8 mouse cellular contexts compared by ENCODE assay signal in the genomic region with DNA sequence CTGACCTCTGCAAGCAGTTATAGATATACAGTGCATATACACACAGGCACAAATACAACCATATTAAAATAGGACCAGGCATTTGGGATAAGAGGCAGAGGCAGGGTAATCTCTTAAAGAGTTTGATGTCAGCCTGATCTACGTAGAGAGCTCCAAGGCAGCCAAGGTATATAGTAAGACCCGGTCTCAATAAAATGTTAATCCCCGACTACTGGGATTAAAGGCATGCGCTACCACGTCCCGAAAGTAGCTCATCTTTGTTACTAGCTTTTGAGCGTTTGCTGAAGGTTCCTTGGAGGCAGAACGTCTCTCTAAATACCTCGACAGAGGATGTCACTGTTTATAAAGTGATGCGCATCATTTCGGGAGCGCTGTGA. TPM values are rescaled to one million over a fixed set of nuclear protein-coding genes. Genes with fewer than 3 reads are reported as not detected.
A peak's percentile ranks its signal among the peaks of the same experiment; 100 is the strongest.
DNase-seq lines count a peak whose midpoint lies in the region; ATAC-seq and TF ChIP-seq lines count a peak whose summit lies in the region.

Gene Ppig (plus strand): TSS at position 273 of the 377 bp plus-strand sequence.

- ATAC-seq in granulocyte monocyte progenitor cell, adult 5-6 weeks (replicated peaks; ENCODE audit: poor library complexity, severe bottlenecking): no peak
- ATAC-seq in midbrain, embryonic 15.5 days (replicated peaks): peak; percentile 59

- H3K9me3 ChIP-seq in midbrain, embryonic 15.5 days: no peaks in the 10 kb centered on the region

- DNase-seq in lung, adult 2 months: no peak
- no peak for DNase-seq in lung, postnatal 36 days
- DNase-seq in brain, embryonic 14.5 days (ENCODE audit: low read depth): no peak
- no peak for DNase-seq in layer of hippocampus, postnatal 25 days (ENCODE audit: extremely low spot score in 1 of 2, low spot score in 1 of 2)
- no peak for DNase-seq in ovary, postnatal 36 days (ENCODE audit: low spot score)
- DNase-seq in thymus, adult 18-20 months: no peak

- H3K27me3 ChIP-seq in midbrain, embryonic 15.5 days (replicated peaks): peaks cover 8% of the 10 kb centered on the region

- peak within 1 kb of the TSS; percentile 74 for H3K4me2 ChIP-seq in midbrain, embryonic 15.5 days

- H3K27ac ChIP-seq in midbrain, embryonic 15.5 days: peak within 1 kb of the TSS; percentile 88

- WGBS in lung, adult 2 months: 4% methylated on average over 12 of the region's 12 CpGs
- WGBS in midbrain, embryonic 15.5 days: 4% methylated on average over 12 of the region's 12 CpGs

- H3K36me3 ChIP-seq in midbrain, embryonic 15.5 days (replicated peaks): no peaks in the 10 kb centered on the region

- peaks cover 5% of the 10 kb centered on the region for H3K4me1 ChIP-seq in lung, adult 2 months (ENCODE audit: control insufficient read depth, insufficient read depth, low read length)
- H3K4me1 ChIP-seq in midbrain, embryonic 15.5 days: peaks cover 16% of the 10 kb centered on the region

- no peak for TF ChIP-seq CTCF in lung, adult 2 months (IDR thresholded peaks at IDR 0.05; ENCODE audit: insufficient read depth, low read length)
- TF ChIP-seq CTCF in brain, embryonic 14.5 days (IDR thresholded peaks at IDR 0.05; ENCODE audit: borderline replicate concordance, extremely low read depth, insufficient read depth, insufficient read length): no peak

- peak within 1 kb of the TSS; percentile 96 for H3K4me3 ChIP-seq in lung, adult 2 months (replicated peaks; ENCODE audit: extremely low read depth, low read depth, low read length)
- peak within 1 kb of the TSS; percentile 97 for H3K4me3 ChIP-seq in midbrain, embryonic 15.5 days

- no peak for TF ChIP-seq POLR2A in lung, adult 2 months (IDR thresholded peaks at IDR 0.05; ENCODE audit: borderline replicate concordance, extremely low read depth, low read depth, low read length)
- no peak for TF ChIP-seq POLR2A in brain, embryonic 14.5 days (IDR thresholded peaks at IDR 0.05; ENCODE audit: borderline replicate concordance, extremely low read depth, insufficient read depth, insufficient read length, poor library complexity, severe bottlenecking)

- H3K9ac ChIP-seq in midbrain, embryonic 15.5 days: peak within 1 kb of the TSS; percentile 82

RNA-seq across cellular contexts. Expression of gene Ppig, which starts in this region (rescaled TPM):
- polyA plus RNA-seq in lung, adult 2 months (2012; rRNA removed): 1.2 and 2.2 TPM in 2 replicates
- 20.4 and 24.2 TPM in 2 replicates for polyA plus RNA-seq in brain, embryonic 14.5 days (2012; rRNA removed)
- total RNA-seq in granulocyte monocyte progenitor cell, adult 5-6 weeks (2014; fragmentation: Nextera tagmentation): 89.5 and 93.1 TPM in 2 replicates
- total RNA-seq in granulocyte monocyte progenitor cell, adult 5-6 weeks (2017): 97.5 and 111 TPM in 2 replicates
- total RNA-seq in layer of hippocampus, postnatal 25 days (2021): 10 to 100 TPM; 60.4 to 66.1 TPM
- 120 and 125 TPM in 2 replicates for polyA plus RNA-seq in midbrain, embryonic 15.5 days (2015; fragmentation: Nextera tagmentation; extraction: Ambion mirVana)
